Mouse (Mus musculus) limb, embryonic 12.5 days (tissue): ENCODE data around the gene Ranbp1. TPM values are rescaled to one million over a fixed set of nuclear protein-coding genes. Genes with fewer than 3 reads are reported as not detected.

ENCODE experiments used
- ATAC-seq: fragments of 200-750 bp; cut with Nextera tagmentation; 2 replicates; pipeline ENCODE4 v1.8.0; 2017; ENCODE audit warnings: low read depth, moderate TSS enrichment; ENCODE audit not compliant: insufficient number of reproducible peaks, insufficient read depth, low FRiP score, low TSS enrichment
- H3K27ac ChIP-seq: fragments of 300-500 bp; sonication (generic); 2 replicates; pipeline ENCODE4 v1.5.1; 2016; ENCODE audit warnings: mild to moderate bottlenecking, moderate library complexity
- H3K27me3 ChIP-seq: fragments of 300-500 bp; sonication (generic); 2 replicates; pipeline ENCODE4 v1.6.1; 2016; ENCODE audit warnings: mild to moderate bottlenecking, moderate library complexity
- H3K36me3 ChIP-seq: fragments of 300-500 bp; sonication (generic); 2 replicates; pipeline ENCODE4 v1.6.1; 2016; ENCODE audit warnings: mild to moderate bottlenecking, moderate library complexity
- H3K4me1 ChIP-seq: fragments of 300-500 bp; sonication (generic); replicated peaks from 2 replicates; pipeline ENCODE4 v1.6.1; 2016
- H3K4me2 ChIP-seq: fragments of 300-500 bp; sonication (generic); 2 replicates; pipeline ENCODE4 v1.6.1; 2016; ENCODE audit warnings: mild to moderate bottlenecking, moderate library complexity
- H3K4me3 ChIP-seq: fragments of 300-500 bp; sonication (generic); replicated peaks from 2 replicates; pipeline ENCODE4 v1.5.1; 2016; ENCODE audit warnings: mild to moderate bottlenecking
- H3K9ac ChIP-seq: fragments of 300-500 bp; sonication (generic); replicated peaks from 2 replicates; pipeline ENCODE4 v1.6.1; 2016; ENCODE audit warnings: mild to moderate bottlenecking, moderate library complexity
- H3K9me3 ChIP-seq: fragments of 300-500 bp; sonication (generic); 2 replicates; pipeline ENCODE4 v1.6.1; 2016; ENCODE audit warnings: mild to moderate bottlenecking, moderate library complexity
- WGBS: fragments of 180-500 bp; shearing (Covaris S2); methylation state at CpG from one replicate; pipeline ENCODE4 v1.1.7; 2016; 5-methylcytosine and 5-hydroxymethylcytosine counted together
- polyA plus RNA-seq: library from polyadenylated mRNA; unstranded; fragments of >200 nt; fragmentation: Nextera tagmentation; extraction: Ambion mirVana; gene quantifications from 2 replicates; pipeline ENCODE4 v1.2.1, GENCODE M21; 2016

The Ranbp1 gene
- polyA plus RNA-seq, 1 experiment from 2014 or later = 976 TPM

DNA sequence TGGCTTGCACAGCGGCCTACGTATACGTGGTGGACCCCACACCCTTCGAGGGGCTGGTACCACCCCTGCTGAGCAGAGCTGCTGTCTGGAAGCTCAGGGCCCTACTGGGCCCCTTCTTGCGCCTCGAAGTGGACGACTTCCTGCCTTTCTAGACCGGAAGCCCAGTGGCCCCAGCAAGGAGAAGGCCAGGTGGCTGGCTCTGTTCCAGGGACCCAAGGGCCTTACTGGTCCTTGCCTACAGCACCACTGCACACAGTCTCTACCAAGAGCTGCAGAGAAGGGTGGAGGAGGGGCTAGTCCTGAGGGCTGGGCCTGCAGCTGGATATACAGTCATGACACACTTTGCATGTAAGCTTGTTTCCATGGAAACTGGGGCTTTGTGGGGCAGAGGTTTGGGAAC lies 28.5 kb downstream of the Ranbp1 start:
- H3K4me1 ChIP-seq = peaks cover 30% of the 10 kb centered on the region
- H3K9me3 ChIP-seq = no peaks in the 10 kb centered on the region
- peaks cover 4% of the 10 kb centered on the region for H3K27me3 ChIP-seq
- H3K27ac ChIP-seq = peak overlapping the region; percentile 81
- 38% methylated on average over 8 of the region's 8 CpGs for WGBS
- H3K4me2 ChIP-seq = peak overlapping the region; percentile 13; the same call in 1 of the 2 replicates
- H3K36me3 ChIP-seq = peaks cover 42% of the 10 kb centered on the region
- no peak overlapping the region for H3K4me3 ChIP-seq
- ATAC-seq = peak; percentile 75
- no peak overlapping the region; the same call in 1 of the 2 replicates for H3K9ac ChIP-seq

DNA sequence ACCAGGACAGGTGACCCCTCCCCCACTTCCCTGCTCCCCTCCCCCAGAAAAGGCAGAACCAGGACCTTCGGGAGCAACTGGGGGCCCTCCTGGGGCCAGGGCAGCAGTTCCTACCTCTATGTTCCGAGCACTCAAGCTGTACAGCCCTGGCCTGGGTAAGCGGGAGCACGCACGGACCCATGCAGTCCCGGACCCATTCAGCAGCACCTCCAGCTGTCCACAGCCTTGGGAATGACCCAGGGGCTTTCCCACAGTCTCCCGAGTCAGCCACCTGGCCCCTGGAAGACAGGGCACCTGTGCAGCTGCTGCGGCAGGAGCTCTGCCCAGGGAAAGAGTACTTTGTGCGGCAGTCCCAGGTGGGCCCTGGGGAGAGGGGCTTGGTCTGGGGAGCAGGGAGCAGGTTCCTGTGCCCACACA lies 29.9 kb downstream of the Ranbp1 start:
- Histone ChIP-seq H3K9ac (no peak overlapping the region), H3K4me2 (no peak overlapping the region), H3K36me3 (peaks cover 28% of the 10 kb centered on the region), H3K27ac (peak overlapping the region; percentile 62; the same call in 1 of the 2 replicates), H3K27me3 (peaks cover 4% of the 10 kb centered on the region), H3K9me3 (no peaks in the 10 kb centered on the region), H3K4me3 (no peak overlapping the region), H3K4me1 (peaks cover 43% of the 10 kb centered on the region)
- ATAC-seq = no peak
- 69% methylated on average over 9 of the region's 9 CpGs for WGBS

DNA sequence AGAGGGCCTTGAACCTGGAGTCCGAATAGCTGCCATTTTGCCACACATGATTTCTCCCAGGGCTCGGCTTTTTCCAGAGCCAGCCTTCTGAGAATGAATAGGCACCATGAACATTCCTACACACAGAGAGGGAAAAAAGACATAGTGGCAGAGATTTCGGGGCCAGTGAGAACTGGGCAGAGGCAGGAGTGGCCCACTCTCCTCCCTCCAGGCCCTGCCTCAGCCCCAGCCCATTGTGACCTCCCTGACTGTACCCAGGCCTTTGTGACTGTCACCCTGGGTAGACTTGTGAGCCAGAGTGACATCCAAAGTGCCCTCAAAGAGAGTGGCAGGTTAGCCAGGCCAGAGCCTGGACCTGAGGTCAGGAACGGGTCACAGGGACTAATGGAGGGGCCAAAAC lies 31.0 kb downstream of the Ranbp1 start, which contains the start of gene Ccdc188:
Gene Ccdc188 (plus strand): TSS at position 301 of the 400 bp plus-strand sequence.
- peaks cover 18% of the 10 kb centered on the region for H3K36me3 ChIP-seq
- no peak for ATAC-seq
- H3K27me3 ChIP-seq = peaks cover 4% of the 10 kb centered on the region
- no peak within 1 kb of the TSS for H3K4me3 ChIP-seq
- H3K27ac ChIP-seq = peak within 1 kb of the TSS; percentile 62; the same call in 1 of the 2 replicates
- H3K4me1 ChIP-seq = peaks cover 50% of the 10 kb centered on the region
- no peak within 1 kb of the TSS for H3K4me2 ChIP-seq
- H3K9ac ChIP-seq = no peak within 1 kb of the TSS
- WGBS = 81% methylated on average over 4 of the region's 4 CpGs
- H3K9me3 ChIP-seq = no peaks in the 10 kb centered on the region

DNA sequence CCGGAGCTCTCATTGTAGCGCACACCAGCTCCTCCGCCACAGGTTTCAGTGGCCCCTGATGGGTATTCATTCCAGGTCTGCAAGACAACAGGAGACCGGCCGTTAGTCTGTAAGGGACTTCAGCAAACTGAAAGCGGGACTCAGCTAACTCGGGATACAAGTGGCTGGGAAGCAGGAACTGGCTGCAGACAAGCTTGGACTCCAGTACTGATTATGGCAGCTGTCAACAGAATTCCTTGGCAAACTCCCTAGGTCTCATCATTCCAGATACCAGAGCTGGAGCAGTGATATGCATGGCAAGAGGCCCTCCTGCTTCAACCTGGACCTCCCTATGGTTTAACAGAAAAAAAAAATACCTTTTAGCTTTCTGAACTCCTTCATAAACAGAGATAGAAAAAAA lies 33.7 kb downstream of the Ranbp1 start:
- no peak overlapping the region for H3K27ac ChIP-seq
- 83% methylated on average over 7 of the region's 7 CpGs for WGBS
- H3K4me1 ChIP-seq = peaks cover 46% of the 10 kb centered on the region
- no peak overlapping the region for H3K4me3 ChIP-seq
- H3K9me3 ChIP-seq = no peaks in the 10 kb centered on the region
- ATAC-seq = no peak
- H3K9ac ChIP-seq = no peak overlapping the region
- peaks cover 16% of the 10 kb centered on the region for H3K27me3 ChIP-seq
- H3K36me3 ChIP-seq = no peaks in the 10 kb centered on the region
- H3K4me2 ChIP-seq = 0 out of 2 replicates have a peak overlapping the region, but pooled peaks have one; percentile 17

DNA sequence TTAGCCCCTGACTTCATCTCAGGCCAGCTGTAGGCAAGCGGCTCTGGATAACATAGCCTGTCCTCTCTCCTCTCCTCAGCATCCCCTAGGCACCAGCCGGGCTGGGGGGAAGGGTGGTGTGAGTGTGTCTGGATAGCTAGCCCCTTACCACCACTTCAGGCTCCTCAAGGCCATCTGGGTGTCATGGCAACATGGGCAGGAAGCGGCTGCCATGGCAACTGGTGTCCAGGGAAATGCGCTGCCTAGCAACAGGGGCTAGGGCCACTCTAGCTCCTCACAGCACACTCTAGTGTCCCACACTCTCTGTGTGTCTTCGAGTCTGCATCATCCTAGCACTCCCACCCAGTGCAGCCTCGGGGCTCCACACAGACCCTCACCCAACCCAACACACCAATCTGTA lies 34.8 kb downstream of the Ranbp1 start:
- ATAC-seq = peak; percentile 56
- no peak overlapping the region for H3K9ac ChIP-seq
- 44% methylated on average over 6 of the region's 6 CpGs for WGBS

DNA sequence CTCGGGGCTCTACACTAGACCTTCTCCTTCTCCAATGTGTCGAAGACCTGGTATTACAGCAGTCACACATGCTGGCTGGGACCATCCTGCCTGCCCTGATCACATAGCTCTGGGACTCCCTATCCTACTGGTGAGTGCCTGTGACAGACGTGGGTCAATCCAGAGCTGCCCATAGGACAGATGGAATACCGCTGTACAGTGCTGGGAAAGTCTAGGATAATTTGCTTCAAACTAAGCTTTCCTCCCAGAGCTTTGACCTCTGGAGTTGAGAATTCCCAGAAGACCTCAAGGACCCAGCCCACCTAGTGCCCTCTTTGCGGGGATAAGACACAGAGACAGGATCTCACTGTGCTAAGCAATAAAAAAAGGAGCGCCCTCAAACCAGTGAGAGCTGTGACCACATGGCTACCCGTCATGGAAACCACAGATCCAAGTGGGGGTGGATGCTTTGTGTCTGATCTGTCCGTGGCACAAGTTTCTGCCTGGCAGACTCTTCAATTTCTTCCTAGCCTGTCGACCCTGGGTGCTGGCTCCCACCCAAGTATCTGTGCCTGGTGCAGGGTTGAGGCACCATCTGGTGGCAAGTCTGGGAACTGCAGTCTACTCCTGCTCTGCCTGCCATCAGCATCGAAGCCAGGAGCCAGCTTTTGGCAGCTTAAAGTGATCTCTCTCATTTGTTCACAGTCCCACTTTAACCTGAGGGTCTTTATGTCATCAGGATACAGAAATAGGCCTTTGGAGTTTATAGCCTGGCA lies 36.9 kb downstream of the Ranbp1 start:
- no peak overlapping the region for H3K4me3 ChIP-seq
- 0 out of 2 replicates have a peak, but pooled peaks have one; percentile 23 for ATAC-seq
- no peak overlapping the region for H3K9ac ChIP-seq
- peaks cover 31% of the 10 kb centered on the region for H3K27me3 ChIP-seq
- no peaks in the 10 kb centered on the region for H3K9me3 ChIP-seq
- no peaks in the 10 kb centered on the region for H3K36me3 ChIP-seq
- 45% methylated on average over 10 of the region's 10 CpGs for WGBS
- peaks cover 29% of the 10 kb centered on the region for H3K4me1 ChIP-seq
- H3K27ac ChIP-seq = no peak overlapping the region
- H3K4me2 ChIP-seq = no peak overlapping the region

More for the DNA sequence above, 34.8 kb downstream of the Ranbp1 start:
- H3K9me3 ChIP-seq = no peaks in the 10 kb centered on the region
- H3K27ac ChIP-seq = no peak overlapping the region
- no peak overlapping the region for H3K4me3 ChIP-seq
- H3K4me1 ChIP-seq = peaks cover 35% of the 10 kb centered on the region
- peaks cover 23% of the 10 kb centered on the region for H3K27me3 ChIP-seq
- H3K4me2 ChIP-seq = peak overlapping the region; percentile 17; the same call in 1 of the 2 replicates
- H3K36me3 ChIP-seq = no peaks in the 10 kb centered on the region

DNA sequence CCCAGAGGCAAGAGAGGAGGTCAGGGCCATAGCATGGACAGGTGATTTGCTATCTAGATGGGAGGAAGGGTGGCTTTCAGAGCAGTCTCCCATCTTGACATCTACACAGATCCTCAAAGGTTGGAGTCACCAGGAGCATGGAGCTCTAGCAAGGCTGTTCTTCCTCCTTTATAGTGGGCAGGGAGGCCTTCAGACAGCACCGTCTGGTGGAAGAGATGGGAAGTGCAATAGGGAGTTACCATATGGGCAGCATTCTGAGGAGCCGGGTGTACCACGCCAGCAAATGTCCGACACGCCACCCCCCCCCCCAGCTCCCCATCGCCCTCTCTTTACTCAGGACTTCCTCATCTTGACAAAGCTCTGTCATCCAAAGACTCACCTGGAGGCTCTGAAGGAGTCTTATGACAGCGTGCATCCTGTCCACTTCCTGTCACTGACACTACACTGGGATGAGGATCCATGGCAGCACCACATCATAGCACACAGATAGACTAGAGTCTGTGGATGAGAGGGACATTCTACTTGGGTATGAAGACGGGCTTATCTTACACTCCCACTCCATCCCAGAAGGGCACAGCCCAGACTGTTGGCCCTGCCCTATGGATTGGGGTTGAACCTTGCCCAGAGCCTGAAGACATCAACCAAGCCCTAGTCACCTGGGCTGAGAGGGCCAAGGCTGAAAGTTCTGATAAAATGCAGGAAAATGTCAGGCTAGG lies 37.7 kb downstream of the Ranbp1 start:
- no peak overlapping the region for H3K4me3 ChIP-seq
- no peaks in the 10 kb centered on the region for H3K9me3 ChIP-seq
- 22% methylated on average over 8 of the region's 8 CpGs for WGBS
- H3K9ac ChIP-seq = no peak overlapping the region
- ATAC-seq = peak; percentile 17; the same call in 1 of the 2 replicates
- no peak overlapping the region for H3K4me2 ChIP-seq
- H3K27ac ChIP-seq = no peak overlapping the region
- H3K27me3 ChIP-seq = peaks cover 34% of the 10 kb centered on the region
- H3K4me1 ChIP-seq = peaks cover 29% of the 10 kb centered on the region
- H3K36me3 ChIP-seq = no peaks in the 10 kb centered on the region

DNA sequence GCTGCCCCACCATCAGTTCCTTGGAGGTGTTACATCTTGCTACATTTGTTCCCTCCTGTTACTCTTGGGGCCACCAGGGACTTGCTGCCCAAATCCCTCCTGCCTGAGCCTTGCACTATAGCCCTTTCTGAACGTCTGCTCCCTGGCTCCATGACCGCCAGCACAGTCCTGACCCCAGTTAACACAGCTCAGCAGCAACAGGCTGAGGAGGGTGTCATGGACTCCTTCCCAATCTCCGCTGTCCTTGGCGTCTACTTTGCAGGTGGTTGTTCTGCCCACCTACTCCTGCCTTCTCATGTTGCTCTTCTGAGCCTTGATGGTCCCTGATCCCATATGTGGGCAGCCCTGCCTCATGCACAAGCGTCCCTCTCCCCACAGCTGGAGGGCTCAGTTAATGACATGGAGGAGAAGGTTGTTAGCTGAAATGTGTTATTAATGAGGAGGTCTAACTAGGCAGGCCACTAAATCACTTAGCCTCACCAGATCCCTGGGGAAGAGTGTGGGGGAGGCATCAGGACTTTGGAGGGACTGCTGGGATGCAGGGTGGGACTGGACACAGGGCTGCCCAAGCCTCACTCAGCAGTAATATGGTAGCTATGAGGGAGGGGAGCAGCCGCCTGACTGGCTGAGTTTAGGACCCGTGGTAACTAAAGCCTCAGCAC lies 45.0 kb downstream of the Ranbp1 start:
- Histone ChIP-seq H3K27me3 (peaks cover 26% of the 10 kb centered on the region), H3K27ac (peak overlapping the region; percentile 66), H3K4me3 (no peak overlapping the region), H3K9me3 (no peaks in the 10 kb centered on the region), H3K36me3 (no peaks in the 10 kb centered on the region), H3K4me2 (peak overlapping the region; percentile 8; the same call in 1 of the 2 replicates), H3K9ac (no peak overlapping the region), H3K4me1 (peaks cover 48% of the 10 kb centered on the region)
- 6% methylated on average over 7 of the region's 7 CpGs for WGBS
- ATAC-seq = peak; percentile 60

DNA sequence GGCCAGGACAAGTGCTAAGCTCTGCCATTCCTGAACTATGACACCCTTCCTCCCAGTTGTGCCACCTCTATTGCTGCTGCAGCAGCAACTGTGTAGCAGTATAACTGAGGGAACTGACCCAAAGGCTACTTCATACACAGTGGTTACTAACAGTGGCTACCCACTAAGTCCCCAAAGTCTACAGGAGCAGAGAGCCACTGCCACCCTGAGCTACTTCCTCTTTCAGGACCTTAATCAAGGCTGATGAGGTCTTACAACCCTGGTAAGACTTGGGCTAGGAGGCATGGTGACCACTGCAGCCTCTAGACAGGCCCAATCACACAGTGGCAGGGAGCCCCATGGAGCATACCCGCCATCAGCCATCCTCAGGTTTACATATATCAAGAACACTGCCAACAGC lies 46.5 kb downstream of the Ranbp1 start:
- Histone ChIP-seq H3K9ac (no peak overlapping the region), H3K27me3 (peaks cover 37% of the 10 kb centered on the region), H3K4me1 (peaks cover 63% of the 10 kb centered on the region), H3K27ac (no peak overlapping the region), H3K36me3 (no peaks in the 10 kb centered on the region), H3K4me2 (no peak overlapping the region), H3K4me3 (no peak overlapping the region), H3K9me3 (no peaks in the 10 kb centered on the region)
- 88% methylated on average over 1 of the region's 1 CpGs for WGBS
- no peak for ATAC-seq

DNA sequence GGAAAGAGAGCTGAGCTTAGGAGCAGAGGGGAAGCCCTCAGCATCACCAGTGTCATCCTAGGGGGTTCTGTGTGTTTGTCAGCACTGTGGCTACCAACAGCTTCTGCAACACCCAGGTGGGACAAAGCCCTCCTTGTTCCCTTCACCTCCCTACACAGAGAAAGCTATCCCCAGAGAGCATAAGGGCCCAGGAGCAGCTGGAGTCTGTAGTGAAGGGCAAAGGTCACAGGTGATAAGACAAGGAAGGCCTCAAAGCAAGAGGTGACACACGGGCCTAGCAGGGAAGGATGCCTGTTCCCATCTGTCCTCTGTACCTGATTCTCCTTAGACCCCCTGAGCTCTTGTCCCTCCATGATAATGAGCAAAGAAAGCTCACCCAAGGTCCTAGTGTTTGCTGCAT lies 46.9 kb downstream of the Ranbp1 start:
- H3K9me3 ChIP-seq = no peaks in the 10 kb centered on the region
- H3K4me1 ChIP-seq = peaks cover 68% of the 10 kb centered on the region
- H3K36me3 ChIP-seq = no peaks in the 10 kb centered on the region
- no peak overlapping the region for H3K9ac ChIP-seq
- no peak overlapping the region for H3K4me2 ChIP-seq
- WGBS = 30% methylated on average over 1 of the region's 1 CpGs
- no peak for ATAC-seq
- peaks cover 37% of the 10 kb centered on the region for H3K27me3 ChIP-seq
- H3K4me3 ChIP-seq = no peak overlapping the region
- H3K27ac ChIP-seq = no peak overlapping the region

DNA sequence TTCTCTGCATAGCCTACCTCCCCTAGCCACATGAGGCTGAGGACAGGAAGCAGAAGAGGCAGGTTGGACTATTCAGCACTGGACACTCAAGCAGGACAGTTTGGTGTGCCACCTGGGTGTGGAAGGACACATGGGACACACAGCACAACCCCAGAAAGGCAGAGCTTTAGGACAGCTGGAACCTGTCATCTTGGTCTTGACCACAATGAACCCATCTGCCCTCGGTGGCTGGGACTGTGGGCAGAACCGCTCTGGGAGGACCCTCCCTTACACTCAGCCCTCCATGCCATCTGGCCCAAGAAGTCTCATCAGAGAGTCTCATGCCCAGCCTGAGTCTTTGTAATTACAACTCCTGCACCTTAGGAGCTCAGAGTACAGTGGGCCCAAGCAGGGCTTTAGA lies 48.5 kb downstream of the Ranbp1 start:
- H3K4me1 ChIP-seq = peaks cover 83% of the 10 kb centered on the region
- no peaks in the 10 kb centered on the region for H3K36me3 ChIP-seq
- H3K27ac ChIP-seq = peak overlapping the region; percentile 75
- H3K4me3 ChIP-seq = no peak overlapping the region
- ATAC-seq = no peak
- 88% methylated on average over 2 of the region's 2 CpGs for WGBS
- H3K9me3 ChIP-seq = no peaks in the 10 kb centered on the region
- no peak overlapping the region for H3K9ac ChIP-seq
- H3K4me2 ChIP-seq = no peak overlapping the region
- peaks cover 43% of the 10 kb centered on the region for H3K27me3 ChIP-seq
